Comparison of ENCODE assay signal across 10 mouse cellular contexts in genomic region chr12:108097643-108098042, GRCm38 (mm10).
"Had no signal": no experiment of that assay in that cellular context is flagged by ENCODE, and none has a peak within 500 bp of the region (broad histone marks: within the 10 kb centered on the region; RNA-seq: fewer than 3 reads in every experiment).

No protein-coding gene starts in this region.

- DNase-seq: lung, adult 18-20 months; lung, embryonic 14.5 days; retina, postnatal 1 day; spleen, adult 18-20 months had no signal

- ATAC-seq: midbrain, embryonic 16.5 days had no signal

- H3K9ac ChIP-seq: lung, embryonic 14.5 days; midbrain, embryonic 12.5 days; neural tube, embryonic 13.5 days; neural tube, embryonic 15.5 days had no signal

- H3K4me2 ChIP-seq: lung, embryonic 14.5 days; midbrain, embryonic 12.5 days; neural tube, embryonic 13.5 days; neural tube, embryonic 15.5 days had no signal

- H3K36me3 ChIP-seq: midbrain, embryonic 10.5 days; midbrain, embryonic 12.5 days; neural tube, embryonic 13.5 days; neural tube, embryonic 15.5 days had no signal

- H3K4me1 ChIP-seq: midbrain, embryonic 12.5 days; neural tube, embryonic 13.5 days; neural tube, embryonic 15.5 days had no signal

- H3K4me3 ChIP-seq: midbrain, embryonic 10.5 days; midbrain, embryonic 12.5 days; myocyte; neural tube, embryonic 13.5 days; neural tube, embryonic 15.5 days had no signal

- H3K27me3 ChIP-seq: midbrain, embryonic 12.5 days; neural tube, embryonic 13.5 days; neural tube, embryonic 15.5 days had no signal

- H3K27ac ChIP-seq: midbrain, embryonic 12.5 days; neural tube, embryonic 13.5 days; neural tube, embryonic 15.5 days had no signal

- H3K9me3 ChIP-seq: midbrain, embryonic 10.5 days; midbrain, embryonic 12.5 days; neural tube, embryonic 13.5 days; neural tube, embryonic 15.5 days had no signal
